26 mouse cellular contexts compared by ENCODE assay signal in genomic region chr3:113931553-113931952, GRCm38 (mm10).
DNase-seq lines count a peak whose midpoint lies in the region; ATAC-seq and TF ChIP-seq lines count a peak whose summit lies in the region.
"Had no signal": no experiment of that assay in that cellular context is flagged by ENCODE, and none has a peak within 500 bp of the region (broad histone marks: within the 10 kb centered on the region; RNA-seq: fewer than 3 reads in every experiment).

No protein-coding gene starts in this region.

- no peak overlapping the region for H3K4me3 ChIP-seq in forebrain, embryonic 14.5 days (ENCODE audit: low read depth, low read length)
- H3K4me3 ChIP-seq in forebrain, embryonic 13.5 days: no peak overlapping the region
- no peak overlapping the region for H3K4me3 ChIP-seq in forebrain, postnatal 0 days (ENCODE audit: low read depth, low read length)
- no peak overlapping the region for H3K4me3 ChIP-seq in forebrain, embryonic 11.5 days (ENCODE audit: low read depth, low read length)
- H3K4me3 ChIP-seq: embryonic facial prominence, embryonic 15.5 days; heart, adult 2 months; hindbrain, embryonic 12.5 days; hindbrain, embryonic 15.5 days had no signal

- 68% methylated on average over 3 of the region's 3 CpGs for WGBS in forebrain, embryonic 14.5 days
- 77% methylated on average over 3 of the region's 3 CpGs for WGBS in forebrain, embryonic 13.5 days
- 60% methylated on average over 3 of the region's 3 CpGs for WGBS in forebrain, postnatal 0 days
- 82% methylated on average over 3 of the region's 3 CpGs for WGBS in forebrain, embryonic 11.5 days

- no peaks in the 10 kb centered on the region for H3K36me3 ChIP-seq in forebrain, embryonic 14.5 days (ENCODE audit: control insufficient read depth, insufficient read depth, low read length)
- no peaks in the 10 kb centered on the region for H3K36me3 ChIP-seq in forebrain, embryonic 13.5 days (ENCODE audit: poor library complexity, severe bottlenecking)
- H3K36me3 ChIP-seq in forebrain, postnatal 0 days (ENCODE audit: insufficient read depth): no peaks in the 10 kb centered on the region
- no peaks in the 10 kb centered on the region for H3K36me3 ChIP-seq in forebrain, embryonic 11.5 days (ENCODE audit: control insufficient read depth, insufficient read depth, low read length)
- H3K36me3 ChIP-seq: embryonic facial prominence, embryonic 15.5 days; G1E; hindbrain, embryonic 12.5 days; hindbrain, embryonic 15.5 days had no signal

- peak; percentile 36 for DNase-seq in forebrain, embryonic 14.5 days (ENCODE audit: low spot score)
- DNase-seq in forebrain, postnatal 0 days: peak; percentile 21
- DNase-seq in forebrain, embryonic 11.5 days (ENCODE audit: low spot score): no peak
- DNase-seq in brain, embryonic 18.5 days (ENCODE audit: low read depth, low spot score): peak; percentile 16
- DNase-seq in right cerebral cortex, adult 2 months (ENCODE audit: low spot score in 2 of 2): no peak
- DNase-seq: adrenal gland, postnatal 10 days; adrenal gland, postnatal 36 days; B cell, adult 2 months; cerebellum, adult 11-12 months; cerebellum, adult 8-10 months; cerebellum, postnatal 10 days; cerebellum, postnatal 36 days; embryo, embryonic 11 days; gastrocnemius, postnatal 10 days; gastrocnemius, postnatal 36 days; heart, adult 2 months; kidney, adult 2 months had no signal

- H3K4me2 ChIP-seq in forebrain, embryonic 14.5 days (ENCODE audit: low read length): no peak overlapping the region
- H3K4me2 ChIP-seq in forebrain, embryonic 13.5 days: no peak overlapping the region
- no peak overlapping the region for H3K4me2 ChIP-seq in forebrain, postnatal 0 days (ENCODE audit: low read depth)
- no peak overlapping the region for H3K4me2 ChIP-seq in forebrain, embryonic 11.5 days (ENCODE audit: low read depth, low read length, severe bottlenecking)
- H3K4me2 ChIP-seq: embryonic facial prominence, embryonic 15.5 days; heart, embryonic 11.5 days; hindbrain, embryonic 12.5 days; hindbrain, embryonic 15.5 days had no signal

- no peaks in the 10 kb centered on the region for H3K27me3 ChIP-seq in forebrain, embryonic 14.5 days (replicated peaks; ENCODE audit: control insufficient read depth, insufficient read depth, low read length)
- H3K27me3 ChIP-seq in forebrain, embryonic 13.5 days: no peaks in the 10 kb centered on the region
- no peaks in the 10 kb centered on the region for H3K27me3 ChIP-seq in forebrain, postnatal 0 days (ENCODE audit: insufficient read depth, low read length)
- H3K27me3 ChIP-seq in forebrain, embryonic 11.5 days (ENCODE audit: control insufficient read depth, insufficient read depth, low read length): no peaks in the 10 kb centered on the region
- H3K27me3 ChIP-seq: CH12.LX; embryonic facial prominence, embryonic 15.5 days; hindbrain, embryonic 12.5 days; hindbrain, embryonic 15.5 days had no signal

- no peak for TF ChIP-seq CTCF in forebrain, postnatal 0 days (IDR thresholded peaks at IDR 0.05; ENCODE audit: low read depth)

- H3K9me3 ChIP-seq in forebrain, embryonic 14.5 days (replicated peaks; ENCODE audit: control insufficient read depth, low read length): no peaks in the 10 kb centered on the region
- H3K9me3 ChIP-seq in forebrain, embryonic 13.5 days (replicated peaks): no peaks in the 10 kb centered on the region
- H3K9me3 ChIP-seq in forebrain, postnatal 0 days (ENCODE audit: low read length): no peaks in the 10 kb centered on the region
- H3K9me3 ChIP-seq in forebrain, embryonic 11.5 days (ENCODE audit: control insufficient read depth, low read length): no peaks in the 10 kb centered on the region
- H3K9me3 ChIP-seq: embryonic facial prominence, embryonic 15.5 days; hindbrain, embryonic 12.5 days; hindbrain, embryonic 15.5 days had no signal

- ATAC-seq in forebrain, embryonic 14.5 days: no peak
- ATAC-seq in forebrain, embryonic 13.5 days: no peak
- ATAC-seq in forebrain, postnatal 0 days: peak; percentile 53; the same call in 1 of the 2 replicates
- ATAC-seq in forebrain, embryonic 11.5 days (replicated peaks; ENCODE audit: low FRiP score): no peak
- ATAC-seq: intestine, postnatal 0 days; Patski had no signal

- H3K27ac ChIP-seq in forebrain, embryonic 14.5 days (ENCODE audit: low read depth, low read length): no peak overlapping the region
- no peak overlapping the region for H3K27ac ChIP-seq in forebrain, embryonic 13.5 days
- H3K27ac ChIP-seq in forebrain, postnatal 0 days (ENCODE audit: low read depth, low read length): no peak overlapping the region
- no peak overlapping the region for H3K27ac ChIP-seq in forebrain, embryonic 11.5 days (ENCODE audit: low read depth, low read length)
- H3K27ac ChIP-seq: embryonic facial prominence, embryonic 15.5 days; heart, adult 2 months; hindbrain, embryonic 12.5 days; hindbrain, embryonic 15.5 days had no signal

- no peaks in the 10 kb centered on the region for H3K4me1 ChIP-seq in forebrain, embryonic 14.5 days (ENCODE audit: control insufficient read depth, insufficient read depth, low read length)
- no peaks in the 10 kb centered on the region for H3K4me1 ChIP-seq in forebrain, embryonic 13.5 days
- no peaks in the 10 kb centered on the region for H3K4me1 ChIP-seq in forebrain, postnatal 0 days (ENCODE audit: insufficient read depth)
- H3K4me1 ChIP-seq in forebrain, embryonic 11.5 days (replicated peaks; ENCODE audit: control insufficient read depth, insufficient read depth, low read length): no peaks in the 10 kb centered on the region
- H3K4me1 ChIP-seq: embryonic facial prominence, embryonic 15.5 days; hindbrain, embryonic 12.5 days; hindbrain, embryonic 15.5 days had no signal

- H3K9ac ChIP-seq in forebrain, embryonic 14.5 days (ENCODE audit: low read length): no peak overlapping the region
- H3K9ac ChIP-seq in forebrain, embryonic 13.5 days: no peak overlapping the region
- no peak overlapping the region for H3K9ac ChIP-seq in forebrain, postnatal 0 days
- H3K9ac ChIP-seq in forebrain, embryonic 11.5 days (ENCODE audit: low read length): no peak overlapping the region
- H3K9ac ChIP-seq: embryonic facial prominence, embryonic 15.5 days; hindbrain, embryonic 12.5 days; hindbrain, embryonic 15.5 days had no signal

Comparison
In these comparisons a context has a peak if more than half of its experiments do, and no peak if none do; other contexts are left out.
1. DNase-seq: peak in forebrain, embryonic 14.5 days (single experiment), forebrain, postnatal 0 days (single experiment) and brain, embryonic 18.5 days (single experiment); none in forebrain, embryonic 11.5 days (single experiment) and right cerebral cortex, adult 2 months (0 of 2).